Mouse (Mus musculus) embryonic facial prominence, embryonic 14.5 days (tissue): ENCODE results near the gene Pgap3. TPM values are rescaled to one million over a fixed set of nuclear protein-coding genes. Genes with fewer than 3 reads are reported as not detected.

Source experiments
- ATAC-seq: fragments of 200-750 bp; cut with Nextera tagmentation; 2 replicates; pipeline ENCODE4 v1.8.0; 2017; ENCODE audit warnings: low read depth, moderate number of reproducible peaks, moderate TSS enrichment
- DNase-seq: peaks from one replicate; pipeline ENCODE4 v3.0.0-alpha.2; 2015; ENCODE audit warnings: low spot score
- H3K27ac ChIP-seq: fragments of 300-500 bp; sonication (generic); replicated peaks from 2 replicates; pipeline ENCODE4 v1.5.1; 2014; ENCODE audit warnings: low read depth, mild to moderate bottlenecking, low read length, moderate library complexity
- H3K27me3 ChIP-seq: fragments of 300-500 bp; sonication (generic); replicated peaks from 2 replicates; pipeline ENCODE4 v1.6.1; 2014; ENCODE audit warnings: low read length; ENCODE audit not compliant: control insufficient read depth, insufficient read depth
- H3K36me3 ChIP-seq: fragments of 300-500 bp; sonication (generic); 2 replicates; pipeline ENCODE4 v1.6.1; 2014; ENCODE audit warnings: low read length, mixed read lengths; ENCODE audit not compliant: control insufficient read depth, insufficient read depth
- H3K4me1 ChIP-seq: fragments of 300-500 bp; sonication (generic); 2 replicates; pipeline ENCODE4 v1.6.1; 2014; ENCODE audit warnings: antibody characterized with exemption, low read length; ENCODE audit not compliant: control insufficient read depth, insufficient read depth
- H3K4me2 ChIP-seq: fragments of 300-500 bp; sonication (generic); 2 replicates; pipeline ENCODE4 v1.6.1; 2014; ENCODE audit warnings: low read depth, mild to moderate bottlenecking, low read length, moderate library complexity, mixed read lengths
- H3K4me3 ChIP-seq: fragments of 300-500 bp; sonication (generic); 2 replicates; pipeline ENCODE4 v1.5.1; 2014; ENCODE audit warnings: low read depth, mild to moderate bottlenecking, low read length
- H3K9ac ChIP-seq: fragments of 300-500 bp; sonication (generic); 2 replicates; pipeline ENCODE4 v1.6.1; 2014; ENCODE audit warnings: low read depth, mild to moderate bottlenecking, low read length, moderate library complexity, mixed read lengths
- H3K9me3 ChIP-seq: fragments of 300-500 bp; sonication (generic); 2 replicates; pipeline ENCODE4 v1.6.1; 2016; ENCODE audit warnings: low read length; ENCODE audit not compliant: control insufficient read depth
- WGBS: fragments of 180-500 bp; shearing (Covaris S2); extraction: QIAGEN DNeasy Blood & Tissue Kit; methylation state at CpG from one replicate; pipeline ENCODE4 v1.1.7; 2014; 5-methylcytosine and 5-hydroxymethylcytosine counted together
- polyA plus RNA-seq: library from polyadenylated mRNA; unstranded; fragments of >200 nt; fragmentation: Nextera tagmentation; extraction: Ambion mirVana; gene quantifications from 2 replicates; pipeline ENCODE4 v1.2.1, GENCODE M21; 2014

The Pgap3 gene
- polyA plus RNA-seq, 1 experiment from 2014 or later = 9.3 TPM

DNA sequence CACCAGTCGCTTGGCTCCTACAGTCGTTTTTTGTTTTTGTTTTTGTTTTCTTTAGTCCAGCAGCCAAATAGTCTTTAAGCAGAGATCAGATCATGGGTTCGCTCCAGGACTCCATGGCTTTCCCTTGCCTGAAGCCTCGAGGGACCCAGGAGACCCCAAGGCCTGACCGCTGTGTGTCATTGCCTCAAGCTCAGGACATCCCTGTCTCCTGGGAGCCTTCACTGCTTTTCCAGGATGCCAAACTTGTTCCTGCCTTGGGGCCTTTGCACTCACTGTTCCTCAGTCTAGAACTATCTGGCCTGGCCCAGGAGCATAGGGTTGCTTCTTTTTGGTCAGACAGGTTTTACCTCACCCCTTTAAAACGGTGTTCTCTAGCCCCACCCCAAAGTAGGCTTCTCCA lies 6.3 kb upstream of the Pgap3 start:
- Histone ChIP-seq H3K4me2 (no peak overlapping the region), H3K9ac (no peak overlapping the region), H3K36me3 (no peaks in the 10 kb centered on the region), H3K4me3 (no peak overlapping the region), H3K27ac (no peak overlapping the region), H3K9me3 (no peaks in the 10 kb centered on the region), H3K4me1 (peaks cover 10% of the 10 kb centered on the region), H3K27me3 (peaks cover 3% of the 10 kb centered on the region; the same call in 1 of the 2 replicates)
- ATAC-seq = no peak
- DNase-seq = no peak
- WGBS = 60% methylated on average over 6 of the region's 6 CpGs

DNA sequence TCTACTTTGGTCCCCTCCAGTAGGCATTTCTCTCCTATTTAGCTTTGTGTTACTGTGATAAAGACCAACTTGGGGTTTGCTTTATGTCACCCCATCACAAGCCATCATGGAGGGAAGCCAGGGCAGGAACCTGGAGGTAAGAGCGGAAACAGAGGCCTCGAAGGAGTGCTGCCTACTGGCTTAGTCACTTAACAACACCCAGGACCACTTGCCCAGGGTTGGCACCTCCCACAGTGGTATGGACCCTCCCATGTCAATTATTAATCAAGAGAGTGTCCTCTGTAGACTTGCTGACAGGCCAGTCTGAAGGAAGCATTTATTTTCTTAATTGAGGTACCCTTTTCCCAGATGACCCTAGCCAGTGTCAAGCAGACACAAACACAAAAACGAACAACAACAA lies 526 bp upstream of the Pgap3 start:
- no peak for DNase-seq
- Histone ChIP-seq H3K4me2 (peak overlapping the region; percentile 80), H3K4me3 (peak overlapping the region; percentile 73), H3K36me3 (no peaks in the 10 kb centered on the region), H3K9ac (peak overlapping the region; percentile 73), H3K9me3 (no peaks in the 10 kb centered on the region), H3K27me3 (peaks cover 3% of the 10 kb centered on the region; the same call in 1 of the 2 replicates), H3K27ac (peak overlapping the region; percentile 96), H3K4me1 (peaks cover 5% of the 10 kb centered on the region; the same call in 1 of the 2 replicates)
- ATAC-seq = no peak
- WGBS = 57% methylated on average over 3 of the region's 3 CpGs

DNA sequence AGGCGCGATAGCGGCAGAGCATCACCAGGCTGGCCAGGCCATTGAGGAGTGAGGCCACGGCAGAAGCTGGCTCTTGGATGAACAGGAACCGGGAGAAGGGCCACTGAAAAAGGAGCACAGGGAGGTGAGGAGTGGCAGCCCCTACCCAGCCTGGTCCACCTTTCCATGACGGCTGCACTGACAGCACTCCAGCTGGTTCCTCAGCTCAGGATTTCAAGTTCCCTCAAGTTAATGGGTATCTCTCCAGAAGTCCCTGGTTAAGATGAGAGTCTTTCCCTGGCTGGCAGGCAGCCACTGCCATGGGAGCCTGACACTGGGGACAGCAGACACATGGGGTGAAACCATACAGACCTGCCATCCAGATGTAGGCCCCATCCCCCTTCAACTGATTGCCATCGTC lies 2.3 kb downstream of the Pgap3 start:
- Histone ChIP-seq H3K4me2 (no peak overlapping the region), H3K4me3 (no peak overlapping the region), H3K9me3 (no peaks in the 10 kb centered on the region), H3K27me3 (peaks cover 2% of the 10 kb centered on the region; the same call in 1 of the 2 replicates), H3K27ac (no peak overlapping the region), H3K9ac (no peak overlapping the region), H3K4me1 (peaks cover 17% of the 10 kb centered on the region; the same call in 1 of the 2 replicates), H3K36me3 (no peaks in the 10 kb centered on the region)
- DNase-seq (no peak), ATAC-seq (no peak)
- 88% methylated on average over 7 of the region's 7 CpGs for WGBS

DNA sequence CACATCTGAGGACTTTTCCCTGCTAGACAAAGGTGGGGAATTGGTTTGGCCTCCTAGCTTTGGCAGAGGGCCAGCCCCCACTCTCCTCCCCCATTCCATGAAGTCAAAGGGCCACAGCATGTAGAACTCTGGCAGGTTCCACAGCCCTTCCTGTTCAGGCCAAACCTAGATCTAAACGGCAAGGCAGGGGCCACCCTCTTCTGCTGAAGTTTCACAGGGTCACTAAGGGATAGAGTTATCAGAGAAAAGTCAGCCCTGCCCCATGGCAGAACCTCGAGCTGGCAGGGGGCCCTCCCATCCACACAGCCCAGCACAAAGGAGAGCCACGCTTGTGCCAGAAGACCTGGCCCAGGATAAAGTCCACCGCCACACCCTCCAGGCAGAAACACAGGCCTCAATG lies 5.2 kb downstream of the Pgap3 start:
- peaks cover 5% of the 10 kb centered on the region; the same call in 1 of the 2 replicates for H3K27me3 ChIP-seq
- H3K9me3 ChIP-seq = no peaks in the 10 kb centered on the region
- no peaks in the 10 kb centered on the region for H3K36me3 ChIP-seq
- 0 out of 2 replicates have a peak overlapping the region, but pooled peaks have one; percentile 15 for H3K27ac ChIP-seq
- no peak overlapping the region for H3K9ac ChIP-seq
- H3K4me1 ChIP-seq = peaks cover 15% of the 10 kb centered on the region; the same call in 1 of the 2 replicates
- no peak overlapping the region for H3K4me2 ChIP-seq
- ATAC-seq (no peak), DNase-seq (no peak)
- 41% methylated on average over 4 of the region's 4 CpGs for WGBS
- no peak overlapping the region for H3K4me3 ChIP-seq

DNA sequence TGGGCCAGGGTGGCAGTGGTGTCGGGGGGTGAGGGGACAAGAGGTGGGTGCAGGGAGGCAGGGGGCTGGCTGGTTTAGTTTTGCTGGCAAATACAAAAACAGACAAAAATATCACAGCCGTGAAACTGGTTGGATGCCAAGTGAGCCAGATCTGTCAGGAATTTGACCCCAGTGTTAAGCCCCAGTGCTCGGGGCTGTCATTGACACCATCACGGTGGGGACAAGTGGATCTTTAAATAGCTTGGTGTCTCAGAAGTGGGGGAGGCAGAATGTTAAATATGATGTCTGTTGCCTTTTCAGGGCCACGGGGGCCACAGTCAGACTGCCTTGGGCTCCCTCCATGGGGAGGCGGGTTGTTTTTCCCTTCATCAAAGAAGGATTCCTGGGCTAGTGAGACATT lies 6.0 kb downstream of the Pgap3 start:
- H3K9ac ChIP-seq = no peak overlapping the region
- ATAC-seq = 0 out of 2 replicates have a peak, but pooled peaks have one; percentile 19
- no peak overlapping the region for H3K4me2 ChIP-seq
- H3K4me3 ChIP-seq = no peak overlapping the region
- H3K9me3 ChIP-seq = no peaks in the 10 kb centered on the region
- peaks cover 5% of the 10 kb centered on the region for H3K27me3 ChIP-seq
- H3K27ac ChIP-seq = no peak overlapping the region
- peaks cover 15% of the 10 kb centered on the region; the same call in 1 of the 2 replicates for H3K4me1 ChIP-seq
- peak; percentile 51 for DNase-seq
- 32% methylated on average over 6 of the region's 6 CpGs for WGBS
- no peaks in the 10 kb centered on the region for H3K36me3 ChIP-seq

DNA sequence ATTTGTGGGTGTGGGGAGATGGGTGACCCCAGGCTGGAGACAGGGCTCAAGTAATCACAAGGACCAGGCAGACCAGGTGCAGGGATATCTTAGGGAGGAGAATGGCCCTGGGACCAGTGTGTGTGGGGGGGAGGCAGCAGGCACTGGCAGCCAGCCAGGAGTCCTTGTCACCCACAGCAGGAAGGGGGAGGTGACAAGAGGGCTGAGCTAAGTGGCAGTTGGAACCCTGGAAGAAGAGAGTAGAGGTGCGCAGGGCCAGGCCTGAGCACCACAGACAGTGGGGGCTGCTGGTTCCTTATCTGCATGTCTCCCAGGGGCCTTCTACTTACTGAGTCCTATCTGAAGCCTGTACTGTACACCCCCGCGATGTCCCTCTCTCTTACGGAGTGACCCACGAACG lies 7.0 kb downstream of the Pgap3 start:
- DNase-seq (peak; percentile 62), ATAC-seq (peak; percentile 27; the same call in 1 of the 2 replicates)
- no peak overlapping the region for H3K4me2 ChIP-seq
- WGBS = 79% methylated on average over 6 of the region's 6 CpGs
- H3K4me3 ChIP-seq = no peak overlapping the region
- H3K36me3 ChIP-seq = no peaks in the 10 kb centered on the region
- H3K9me3 ChIP-seq = no peaks in the 10 kb centered on the region
- H3K27me3 ChIP-seq = peaks cover 11% of the 10 kb centered on the region
- peak overlapping the region; percentile 81 for H3K27ac ChIP-seq
- peaks cover 15% of the 10 kb centered on the region; the same call in 1 of the 2 replicates for H3K4me1 ChIP-seq
- no peak overlapping the region for H3K9ac ChIP-seq

DNA sequence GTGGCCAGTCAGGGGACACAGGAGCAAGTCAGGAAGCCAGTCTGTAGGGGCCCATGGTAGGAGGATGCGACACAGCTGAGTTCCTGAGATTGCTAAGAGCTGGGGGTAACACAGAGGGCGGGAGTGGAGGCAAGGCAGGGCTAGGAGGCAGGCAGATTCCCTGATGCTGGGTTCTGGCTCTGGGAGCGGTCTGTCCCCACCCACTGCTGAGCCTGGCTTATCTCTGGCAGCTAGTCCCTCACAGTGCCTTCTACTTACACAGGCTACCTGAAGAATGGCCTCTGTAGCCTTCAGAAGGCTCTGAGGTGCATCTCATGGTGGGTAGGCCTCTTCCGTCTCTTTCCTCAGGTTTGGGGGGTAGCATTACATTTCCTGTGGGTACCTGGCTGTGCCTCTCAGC lies 7.6 kb downstream of the Pgap3 start:
- no peaks in the 10 kb centered on the region for H3K9me3 ChIP-seq
- H3K27me3 ChIP-seq = peaks cover 18% of the 10 kb centered on the region
- peaks cover 15% of the 10 kb centered on the region; the same call in 1 of the 2 replicates for H3K4me1 ChIP-seq
- H3K4me3 ChIP-seq = no peak overlapping the region
- WGBS = 56% methylated on average over 3 of the region's 4 CpGs
- no peak overlapping the region for H3K9ac ChIP-seq
- ATAC-seq (0 out of 2 replicates have a peak, but pooled peaks have one; percentile 10), DNase-seq (no peak)
- no peak overlapping the region for H3K4me2 ChIP-seq
- no peaks in the 10 kb centered on the region for H3K36me3 ChIP-seq
- peak overlapping the region; percentile 81 for H3K27ac ChIP-seq

DNA sequence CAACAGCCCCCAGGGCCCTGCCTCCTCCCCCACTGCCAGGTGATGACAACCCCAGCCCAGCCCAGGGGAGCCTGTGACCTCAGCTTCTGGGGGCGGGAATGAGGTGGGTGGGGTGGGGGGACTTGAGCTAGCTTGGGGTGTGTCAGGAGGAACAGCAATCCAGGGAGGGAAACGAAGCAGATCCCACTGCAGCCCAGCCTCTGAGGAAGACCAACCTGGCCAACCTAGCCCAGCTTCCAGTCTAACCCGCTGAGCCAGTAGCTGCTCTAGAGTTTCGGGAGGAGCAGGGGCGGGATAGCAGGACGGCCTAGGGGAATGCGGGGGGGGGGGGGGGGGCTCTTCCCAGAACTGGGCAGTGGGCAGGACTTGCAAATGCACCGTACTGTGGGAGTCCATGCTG lies 8.3 kb downstream of the Pgap3 start:
- H3K4me3 ChIP-seq = no peak overlapping the region
- H3K9me3 ChIP-seq = no peaks in the 10 kb centered on the region
- H3K4me2 ChIP-seq = no peak overlapping the region
- H3K27ac ChIP-seq = peak overlapping the region; percentile 81
- ATAC-seq (peak; percentile 56), DNase-seq (peak; percentile 80)
- H3K27me3 ChIP-seq = peaks cover 24% of the 10 kb centered on the region
- H3K36me3 ChIP-seq = no peaks in the 10 kb centered on the region
- 12% methylated on average over 6 of the region's 8 CpGs for WGBS
- H3K4me1 ChIP-seq = peaks cover 15% of the 10 kb centered on the region; the same call in 1 of the 2 replicates
- no peak overlapping the region for H3K9ac ChIP-seq

DNA sequence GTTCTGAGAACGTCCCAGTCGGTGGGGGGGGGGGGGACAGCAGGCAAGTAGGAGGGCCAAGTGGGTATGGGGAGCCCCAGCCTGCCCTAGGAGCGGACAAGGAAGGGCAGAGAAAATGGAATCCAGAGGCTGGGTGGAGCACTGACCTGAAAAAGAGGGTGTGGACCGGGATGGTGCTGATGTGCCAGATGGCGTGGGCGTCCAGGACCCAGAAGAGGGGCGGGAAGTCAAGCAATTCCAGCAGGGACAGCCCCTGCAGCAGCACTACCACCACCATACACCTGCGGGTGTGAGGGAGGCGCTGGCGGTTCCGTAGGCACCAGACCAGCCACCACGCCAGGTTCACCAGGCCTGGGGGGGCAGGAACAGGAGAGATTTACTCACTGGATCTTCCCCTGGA lies 10.1 kb downstream of the Pgap3 start:
- DNase-seq (no peak), ATAC-seq (no peak)
- Histone ChIP-seq H3K4me1 (peaks cover 15% of the 10 kb centered on the region; the same call in 1 of the 2 replicates), H3K27ac (no peak overlapping the region), H3K9me3 (no peaks in the 10 kb centered on the region), H3K4me3 (no peak overlapping the region), H3K36me3 (no peaks in the 10 kb centered on the region), H3K4me2 (no peak overlapping the region), H3K27me3 (peaks cover 43% of the 10 kb centered on the region), H3K9ac (0 out of 2 replicates have a peak overlapping the region, but pooled peaks have one; percentile 6)
- 72% methylated on average over 9 of the region's 12 CpGs for WGBS
